In genomic region chr17:84776362-84777000, GRCm38 (mm10) we compare ENCODE assay signal across 17 mouse cellular contexts. TPM values are rescaled to one million over a fixed set of nuclear protein-coding genes. Genes with fewer than 3 reads are reported as not detected.
DNase-seq lines count a peak whose midpoint lies in the region; ATAC-seq and TF ChIP-seq lines count a peak whose summit lies in the region.
"Had no signal": no experiment of that assay in that cellular context is flagged by ENCODE, and none has a peak within 500 bp of the region (broad histone marks: within the 10 kb centered on the region; RNA-seq: fewer than 3 reads in every experiment).

No protein-coding gene starts in this region.

- TF ChIP-seq CTCF in heart, postnatal 0 days (IDR thresholded peaks at IDR 0.05; ENCODE audit: low read depth) = no peak

- H3K27me3 ChIP-seq in heart, postnatal 0 days (ENCODE audit: control insufficient read depth, insufficient read depth, low read length) = no peaks in the 10 kb centered on the region
- H3K27me3 ChIP-seq in liver, embryonic 16.5 days (ENCODE audit: control insufficient read depth, insufficient read depth, low read depth, low read length) = no peaks in the 10 kb centered on the region
- H3K27me3 ChIP-seq in embryonic facial prominence, embryonic 10.5 days (replicated peaks; ENCODE audit: low read depth, poor library complexity, severe bottlenecking) = no peaks in the 10 kb centered on the region
- H3K27me3 ChIP-seq: limb, embryonic 15.5 days; neural tube, embryonic 13.5 days; Patski had no signal

- H3K9me3 ChIP-seq in heart, postnatal 0 days (replicated peaks; ENCODE audit: control insufficient read depth, low read length) = no peaks in the 10 kb centered on the region
- no peaks in the 10 kb centered on the region for H3K9me3 ChIP-seq in liver, embryonic 16.5 days (replicated peaks; ENCODE audit: control insufficient read depth, low read length)
- no peaks in the 10 kb centered on the region for H3K9me3 ChIP-seq in embryonic facial prominence, embryonic 10.5 days
- H3K9me3 ChIP-seq: forebrain, embryonic 10.5 days; limb, embryonic 15.5 days; neural tube, embryonic 13.5 days had no signal

- peaks cover 39% of the 10 kb centered on the region for H3K36me3 ChIP-seq in heart, postnatal 0 days (replicated peaks; ENCODE audit: control insufficient read depth, insufficient read depth, low read length)
- peaks cover 7% of the 10 kb centered on the region for H3K36me3 ChIP-seq in liver, embryonic 16.5 days (ENCODE audit: control insufficient read depth, insufficient read depth)
- H3K36me3 ChIP-seq in embryonic facial prominence, embryonic 10.5 days (replicated peaks) = peaks cover 61% of the 10 kb centered on the region

- no peak for DNase-seq in heart, postnatal 0 days (ENCODE audit: low spot score)
- no peak for DNase-seq in heart, adult 18-20 months
- peak; percentile 82 for DNase-seq in c-Kit-negative CD71-positive TER-119-positive erythroid progenitor cells, embryonic 14.5 days (ENCODE audit: low read depth, low spot score)
- DNase-seq in embryonic facial prominence, embryonic 10.5 days (ENCODE audit: low spot score) = no peak
- DNase-seq in urinary bladder, adult 2 months (ENCODE audit: low spot score) = no peak
- no peak for DNase-seq in left cerebral cortex, postnatal 36 days (ENCODE audit: low spot score in 2 of 2)
- DNase-seq: gastrocnemius, postnatal 10 days; kidney, postnatal 14 days; right cerebral cortex, postnatal 25 days had no signal

- H3K4me1 ChIP-seq in heart, postnatal 0 days (ENCODE audit: control insufficient read depth, insufficient read depth) = peaks cover 3% of the 10 kb centered on the region; the same call in 1 of the 2 replicates
- peaks cover 37% of the 10 kb centered on the region for H3K4me1 ChIP-seq in liver, embryonic 16.5 days (ENCODE audit: control insufficient read depth, low read depth, low read length)
- H3K4me1 ChIP-seq in embryonic facial prominence, embryonic 10.5 days = no peaks in the 10 kb centered on the region
- H3K4me1 ChIP-seq: forebrain, embryonic 10.5 days; limb, embryonic 15.5 days; neural tube, embryonic 13.5 days had no signal

- no peak for TF ChIP-seq EP300 in heart, postnatal 0 days (IDR thresholded peaks at IDR 0.05; ENCODE audit: low read depth)

- H3K27ac ChIP-seq in heart, postnatal 0 days (ENCODE audit: low read depth) = no peak overlapping the region
- peak overlapping the region; percentile 100 for H3K27ac ChIP-seq in liver, embryonic 16.5 days (ENCODE audit: low read length)
- H3K27ac ChIP-seq in embryonic facial prominence, embryonic 10.5 days (replicated peaks) = no peak overlapping the region
- H3K27ac ChIP-seq: forebrain, embryonic 10.5 days; hindbrain, postnatal 0 days; limb, embryonic 15.5 days; neural tube, embryonic 13.5 days had no signal

- peak overlapping the region; percentile 1; the same call in 1 of the 2 replicates for H3K4me2 ChIP-seq in heart, postnatal 0 days (ENCODE audit: low read depth, low read length)
- H3K4me2 ChIP-seq in liver, embryonic 16.5 days (ENCODE audit: low read depth, low read length) = peak overlapping the region; percentile 69
- H3K4me2 ChIP-seq: limb, embryonic 15.5 days; midbrain, embryonic 11.5 days; neural tube, embryonic 13.5 days had no signal

- WGBS in heart, postnatal 0 days = 44% methylated on average over 16 of the region's 16 CpGs
- 34% methylated on average over 16 of the region's 16 CpGs for WGBS in liver, embryonic 16.5 days (ENCODE audit: insufficient replicate concordance)
- WGBS in embryonic facial prominence, embryonic 10.5 days = 88% methylated on average over 16 of the region's 16 CpGs

- no peak overlapping the region for H3K4me3 ChIP-seq in heart, postnatal 0 days (ENCODE audit: low read depth, low read length)
- peak overlapping the region; percentile 48 for H3K4me3 ChIP-seq in liver, embryonic 16.5 days (ENCODE audit: low read depth, low read length)
- no peak overlapping the region for H3K4me3 ChIP-seq in embryonic facial prominence, embryonic 10.5 days
- H3K4me3 ChIP-seq: forebrain, embryonic 10.5 days; limb, embryonic 15.5 days; neural tube, embryonic 13.5 days had no signal

- H3K9ac ChIP-seq in heart, postnatal 0 days (replicated peaks; ENCODE audit: low read depth, low read length) = no peak overlapping the region
- peak overlapping the region; percentile 70 for H3K9ac ChIP-seq in liver, embryonic 16.5 days (ENCODE audit: low read depth, low read length)
- H3K9ac ChIP-seq: limb, embryonic 15.5 days; neural tube, embryonic 13.5 days had no signal

- intact Hi-C loops in left cerebral cortex, postnatal 36 days (cut with DNase I) = no loop called here

- ATAC-seq in heart, postnatal 0 days (ENCODE audit: insufficient read depth, low read depth) = 0 out of 2 replicates have a peak, but pooled peaks have one; percentile 27
- ATAC-seq in erythroblast, adult 5-6 weeks (replicated peaks; ENCODE audit: low FRiP score, poor library complexity, severe bottlenecking) = peak; percentile 92
- ATAC-seq in liver, embryonic 16.5 days (ENCODE audit: low read depth) = peak; percentile 99
- ATAC-seq: hindbrain, postnatal 0 days; Patski had no signal

RNA-seq across cellular contexts. Expression of gene Lrpprc, which starts 14.1 kb away (rescaled TPM):
- total RNA-seq in heart, postnatal 0 days (2014; rRNA removed; ENCODE audit: low replicate concordance) = 92.4 and 94.6 TPM in 2 replicates
- 62.2 and 68.0 TPM in 2 replicates for polyA plus RNA-seq in heart, postnatal 0 days (2015; fragmentation: Nextera tagmentation; extraction: Ambion mirVana)
- 100 to 1,000 TPM; 134 to 150 TPM for total RNA-seq in heart, adult 18-20 months (2021)
- total RNA-seq in erythroblast, adult 5-6 weeks (2015; ENCODE audit: low replicate concordance) = 36.4 and 60.1 TPM in 2 replicates
- 74.5 and 116 TPM in 2 replicates for total RNA-seq in erythroblast, adult 5-6 weeks (2017; ENCODE audit: low replicate concordance)
- polyA plus RNA-seq in liver, embryonic 16.5 days (2015; fragmentation: Nextera tagmentation; extraction: Ambion mirVana) = 41.4 and 41.6 TPM in 2 replicates
- 56.7 and 58.0 TPM in 2 replicates for polyA plus RNA-seq in embryonic facial prominence, embryonic 10.5 days (2016; fragmentation: Nextera tagmentation; extraction: Ambion mirVana)
- 24.7 and 35.5 TPM in 2 replicates for polyA plus RNA-seq in urinary bladder, adult 2 months (2012; rRNA removed)
- 10 to 100 TPM; 57.0 to 67.4 TPM for total RNA-seq in left cerebral cortex, postnatal 36 days (2021)

Comparison
In these comparisons a context has a peak if more than half of its experiments do, and no peak if none do; other contexts are left out.
1. ATAC-seq: peak in every context shown above with its lines; median percentile 99 in liver, embryonic 16.5 days; 92 in erythroblast, adult 5-6 weeks; 27 in heart, postnatal 0 days.